Mouse (Mus musculus): ENCODE results near the gene Cdkl3. TPM values are rescaled to one million over a fixed set of nuclear protein-coding genes. Genes with fewer than 3 reads are reported as not detected.

Gene Cdkl3
- polyA plus RNA-seq, 1 experiment from 2014 or later: 13.0 TPM

- no peaks in the 10 kb centered on the region for H3K4me1 ChIP-seq
- H3K27ac ChIP-seq: no peak overlapping the region
- no peak for DNase-seq (ENCODE audit: extremely low spot score, low spot score)
- H3K27me3 ChIP-seq (ENCODE audit: poor library complexity, severe bottlenecking): no peaks in the 10 kb centered on the region
- H3K9me3 ChIP-seq: 0 out of 2 replicates have a peak, but pooled peaks cover 2% of the 10 kb centered on the region
- no peak overlapping the region for H3K4me3 ChIP-seq
- WGBS: 88% methylated on average over 3 of the region's 3 CpGs
- peaks cover 4% of the 10 kb centered on the region; the same call in 1 of the 2 replicates for H3K36me3 ChIP-seq (replicated peaks)
Observed at GRCm38 (mm10) chr11:52035905-52036304, 31.9 kb downstream of the Cdkl3 start.

- Histone ChIP-seq H3K4me1 (no peaks in the 10 kb centered on the region), H3K9me3 (no peaks in the 10 kb centered on the region), H3K4me3 (no peak overlapping the region), H3K27ac (no peak overlapping the region), H3K27me3 (ENCODE audit: poor library complexity, severe bottlenecking) (no peaks in the 10 kb centered on the region), H3K36me3 (replicated peaks) (no peaks in the 10 kb centered on the region)
- DNase-seq (ENCODE audit: extremely low spot score, low spot score): no peak
- WGBS: 79% methylated on average over 3 of the region's 3 CpGs
Observed at GRCm38 (mm10) chr11:52037659-52038058, 33.6 kb downstream of the Cdkl3 start.

GRCm38 (mm10) chr11:52043224-52043623 is 39.2 kb downstream of the Cdkl3 start:
- Histone ChIP-seq H3K36me3 (replicated peaks) (no peaks in the 10 kb centered on the region), H3K9me3 (no peaks in the 10 kb centered on the region), H3K27ac (no peak overlapping the region), H3K4me3 (no peak overlapping the region), H3K27me3 (ENCODE audit: poor library complexity, severe bottlenecking) (no peaks in the 10 kb centered on the region), H3K4me1 (peaks cover 6% of the 10 kb centered on the region; the same call in 1 of the 2 replicates)
- no peak for DNase-seq (ENCODE audit: extremely low spot score, low spot score)
- 90% methylated on average over 3 of the region's 3 CpGs for WGBS

- no peak for DNase-seq (ENCODE audit: extremely low spot score, low spot score)
- H3K36me3 ChIP-seq (replicated peaks): no peaks in the 10 kb centered on the region
- no peaks in the 10 kb centered on the region for H3K27me3 ChIP-seq (ENCODE audit: poor library complexity, severe bottlenecking)
- no peaks in the 10 kb centered on the region for H3K9me3 ChIP-seq
- no peak overlapping the region for H3K27ac ChIP-seq
- peaks cover 6% of the 10 kb centered on the region; the same call in 1 of the 2 replicates for H3K4me1 ChIP-seq
- no peak overlapping the region for H3K4me3 ChIP-seq
Observed at GRCm38 (mm10) chr11:52044156-52044555, 40.1 kb downstream of the Cdkl3 start.

- no peak for DNase-seq (ENCODE audit: extremely low spot score, low spot score)
- H3K27ac ChIP-seq: peak overlapping the region; percentile 40; the same call in 1 of the 2 replicates
- 65% methylated on average over 4 of the region's 4 CpGs for WGBS
- no peaks in the 10 kb centered on the region for H3K9me3 ChIP-seq
- H3K4me1 ChIP-seq: peaks cover 6% of the 10 kb centered on the region; the same call in 1 of the 2 replicates
- no peaks in the 10 kb centered on the region for H3K27me3 ChIP-seq (ENCODE audit: poor library complexity, severe bottlenecking)
- no peaks in the 10 kb centered on the region for H3K36me3 ChIP-seq (replicated peaks)
- no peak overlapping the region for H3K4me3 ChIP-seq
Observed at GRCm38 (mm10) chr11:52046446-52047165, 42.6 kb downstream of the Cdkl3 start.

GRCm38 (mm10) chr11:52053371-52053770 is 49.4 kb downstream of the Cdkl3 start:
- WGBS: 91% methylated on average over 6 of the region's 6 CpGs

GRCm38 (mm10) chr11:52054728-52055127 is 50.7 kb downstream of the Cdkl3 start:
- WGBS: 89% methylated on average over 3 of the region's 3 CpGs
- no peak overlapping the region for H3K27ac ChIP-seq
- H3K36me3 ChIP-seq (replicated peaks): no peaks in the 10 kb centered on the region

More at GRCm38 (mm10) chr11:52053371-52053770, 49.4 kb downstream of the Cdkl3 start:
- no peaks in the 10 kb centered on the region for H3K4me1 ChIP-seq
- H3K27me3 ChIP-seq (ENCODE audit: poor library complexity, severe bottlenecking): no peaks in the 10 kb centered on the region
- no peak for DNase-seq (ENCODE audit: extremely low spot score, low spot score)
- H3K36me3 ChIP-seq (replicated peaks): no peaks in the 10 kb centered on the region
- H3K9me3 ChIP-seq: no peaks in the 10 kb centered on the region
- H3K4me3 ChIP-seq: no peak overlapping the region
- no peak overlapping the region for H3K27ac ChIP-seq

GRCm38 (mm10) chr11:52056198-52056597 is 52.2 kb downstream of the Cdkl3 start:
- H3K27me3 ChIP-seq (ENCODE audit: poor library complexity, severe bottlenecking): no peaks in the 10 kb centered on the region
- 89% methylated on average over 5 of the region's 5 CpGs for WGBS

More at GRCm38 (mm10) chr11:52054728-52055127, 50.7 kb downstream of the Cdkl3 start:
- no peaks in the 10 kb centered on the region for H3K9me3 ChIP-seq
- DNase-seq (ENCODE audit: extremely low spot score, low spot score): no peak
- no peak overlapping the region for H3K4me3 ChIP-seq
- H3K27me3 ChIP-seq (ENCODE audit: poor library complexity, severe bottlenecking): no peaks in the 10 kb centered on the region
- H3K4me1 ChIP-seq: no peaks in the 10 kb centered on the region

GRCm38 (mm10) chr11:52059001-52059400 is 55.0 kb downstream of the Cdkl3 start:
- Histone ChIP-seq H3K27ac (no peak overlapping the region), H3K4me1 (no peaks in the 10 kb centered on the region), H3K27me3 (ENCODE audit: poor library complexity, severe bottlenecking) (no peaks in the 10 kb centered on the region), H3K4me3 (no peak overlapping the region), H3K36me3 (replicated peaks) (no peaks in the 10 kb centered on the region), H3K9me3 (no peaks in the 10 kb centered on the region)
- no peak for DNase-seq (ENCODE audit: extremely low spot score, low spot score)
- 77% methylated on average over 5 of the region's 5 CpGs for WGBS

More at GRCm38 (mm10) chr11:52056198-52056597, 52.2 kb downstream of the Cdkl3 start:
- no peaks in the 10 kb centered on the region for H3K36me3 ChIP-seq (replicated peaks)
- DNase-seq (ENCODE audit: extremely low spot score, low spot score): no peak
- no peak overlapping the region for H3K4me3 ChIP-seq
- no peak overlapping the region for H3K27ac ChIP-seq
- no peaks in the 10 kb centered on the region for H3K9me3 ChIP-seq
- no peaks in the 10 kb centered on the region for H3K4me1 ChIP-seq

GRCm38 (mm10) chr11:52060315-52060714 is 56.3 kb downstream of the Cdkl3 start:
- WGBS: 94% methylated on average over 4 of the region's 4 CpGs
- Histone ChIP-seq H3K4me1 (no peaks in the 10 kb centered on the region), H3K9me3 (no peaks in the 10 kb centered on the region), H3K27me3 (ENCODE audit: poor library complexity, severe bottlenecking) (no peaks in the 10 kb centered on the region), H3K27ac (no peak overlapping the region), H3K4me3 (no peak overlapping the region), H3K36me3 (replicated peaks) (no peaks in the 10 kb centered on the region)
- DNase-seq (ENCODE audit: extremely low spot score, low spot score): no peak

GRCm38 (mm10) chr11:52062406-52062805 is 58.4 kb downstream of the Cdkl3 start:
- Histone ChIP-seq H3K4me3 (no peak overlapping the region), H3K9me3 (no peaks in the 10 kb centered on the region), H3K27me3 (ENCODE audit: poor library complexity, severe bottlenecking) (no peaks in the 10 kb centered on the region), H3K4me1 (peaks cover 7% of the 10 kb centered on the region), H3K27ac (no peak overlapping the region), H3K36me3 (replicated peaks) (no peaks in the 10 kb centered on the region)
- 93% methylated on average over 5 of the region's 5 CpGs for WGBS
- no peak for DNase-seq (ENCODE audit: extremely low spot score, low spot score)

- no peaks in the 10 kb centered on the region for H3K27me3 ChIP-seq (ENCODE audit: poor library complexity, severe bottlenecking)
- H3K4me3 ChIP-seq: no peak overlapping the region
- H3K36me3 ChIP-seq (replicated peaks): no peaks in the 10 kb centered on the region
- DNase-seq (ENCODE audit: extremely low spot score, low spot score): no peak
- H3K9me3 ChIP-seq: no peaks in the 10 kb centered on the region
- H3K4me1 ChIP-seq: peaks cover 7% of the 10 kb centered on the region
- WGBS: 58% methylated on average over 3 of the region's 3 CpGs
- no peak overlapping the region for H3K27ac ChIP-seq
Observed at GRCm38 (mm10) chr11:52064398-52064797, 60.4 kb downstream of the Cdkl3 start.

- DNase-seq (ENCODE audit: extremely low spot score, low spot score): no peak
- peak overlapping the region; percentile 62 for H3K27ac ChIP-seq
- 12% methylated on average over 5 of the region's 5 CpGs for WGBS
- H3K4me1 ChIP-seq: peaks cover 7% of the 10 kb centered on the region
- H3K9me3 ChIP-seq: no peaks in the 10 kb centered on the region
- no peak overlapping the region for H3K4me3 ChIP-seq
- no peaks in the 10 kb centered on the region for H3K36me3 ChIP-seq (replicated peaks)
- no peaks in the 10 kb centered on the region for H3K27me3 ChIP-seq (ENCODE audit: poor library complexity, severe bottlenecking)
Observed at GRCm38 (mm10) chr11:52065841-52066240, 61.8 kb downstream of the Cdkl3 start.
